Mouse (Mus musculus) frontal cortex, postnatal 10 days (tissue): Measurements from ENCODE around the gene Snd1.

Source experiments
- DNase-seq, 2 experiments: peaks; one replicate each; pipeline ENCODE4 v3.0.0; 2022; ENCODE audit warnings: low spot score in 2 of 2, mixed read lengths in 1 of 2

Gene Snd1

GRCm38 (mm10) chr6:28834046-28834445 lies 359.1 kb downstream of the Snd1 start:
- no peak for DNase-seq

GRCm38 (mm10) chr6:28836600-28836999 lies 361.7 kb downstream of the Snd1 start:
- no peak for DNase-seq

GRCm38 (mm10) chr6:28841569-28841968 lies 366.6 kb downstream of the Snd1 start:
- no peak for DNase-seq

DNA sequence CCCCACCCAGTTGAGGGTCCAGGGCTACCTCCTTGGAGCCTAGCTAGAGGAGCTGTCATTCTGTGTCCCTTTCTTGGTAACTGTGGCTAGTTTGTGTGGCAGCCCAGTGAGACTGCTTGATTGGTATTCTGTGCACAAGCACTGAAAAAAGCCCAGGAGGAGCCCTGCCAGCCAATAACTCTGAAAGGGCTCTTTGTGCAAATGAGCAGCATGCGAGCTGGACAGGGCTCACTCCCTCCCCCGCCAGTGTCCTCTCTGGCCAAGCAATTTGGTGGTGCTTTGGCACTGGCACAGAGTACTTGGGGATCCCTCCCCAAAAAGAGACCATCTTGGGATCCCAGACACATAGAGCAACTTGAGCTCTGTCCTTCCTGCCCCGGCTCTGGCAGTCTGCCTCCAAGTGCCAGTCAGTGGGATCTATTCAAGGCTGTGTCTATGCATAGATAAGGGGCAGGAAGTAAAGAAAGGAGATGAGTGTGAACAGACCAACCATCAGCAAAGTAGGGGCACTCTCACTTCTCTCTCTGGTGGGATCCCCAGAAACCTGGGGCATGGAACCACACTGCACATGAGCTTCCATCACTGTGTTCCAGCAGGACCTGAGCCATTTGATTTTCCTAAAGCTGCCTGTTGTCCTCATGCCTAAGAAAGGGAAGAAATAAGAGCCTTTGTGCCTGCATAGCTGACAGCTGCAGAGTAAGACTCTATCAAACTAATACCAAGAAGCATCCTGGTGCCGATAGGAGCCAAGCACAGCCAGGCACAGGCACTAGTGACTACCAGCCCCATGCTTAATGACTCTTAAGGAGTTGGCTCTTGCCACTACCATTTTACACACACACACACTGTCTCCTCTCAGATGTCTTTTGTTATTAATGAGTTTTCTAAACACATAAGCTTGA lies 367.7 kb downstream of the Snd1 start:
- DNase-seq: peak; percentile 61 to 81

DNA sequence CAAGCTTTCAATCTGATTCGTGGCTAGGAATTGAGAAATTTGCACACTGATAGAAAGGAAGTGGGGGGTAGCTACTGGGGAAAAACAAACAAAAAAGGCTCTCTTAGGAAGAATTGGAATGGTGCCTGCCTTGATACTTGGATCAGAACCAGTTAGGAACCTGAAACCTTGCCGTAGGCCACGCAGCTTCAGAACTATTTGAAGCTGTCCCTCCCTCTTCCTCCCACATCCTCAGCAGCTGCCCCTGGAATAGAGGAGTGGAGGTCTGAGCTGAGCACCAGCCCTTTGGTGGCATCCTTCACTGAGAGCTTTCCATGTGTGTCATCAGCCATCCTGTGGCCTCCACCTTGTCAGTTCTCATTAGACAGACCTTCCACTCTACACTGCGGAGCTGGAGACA lies 370.7 kb downstream of the Snd1 start:
- DNase-seq: no peak

- no peak for DNase-seq
These were observed 372.7 kb downstream of the Snd1 start for GRCm38 (mm10) chr6:28847616-28848015.

DNA sequence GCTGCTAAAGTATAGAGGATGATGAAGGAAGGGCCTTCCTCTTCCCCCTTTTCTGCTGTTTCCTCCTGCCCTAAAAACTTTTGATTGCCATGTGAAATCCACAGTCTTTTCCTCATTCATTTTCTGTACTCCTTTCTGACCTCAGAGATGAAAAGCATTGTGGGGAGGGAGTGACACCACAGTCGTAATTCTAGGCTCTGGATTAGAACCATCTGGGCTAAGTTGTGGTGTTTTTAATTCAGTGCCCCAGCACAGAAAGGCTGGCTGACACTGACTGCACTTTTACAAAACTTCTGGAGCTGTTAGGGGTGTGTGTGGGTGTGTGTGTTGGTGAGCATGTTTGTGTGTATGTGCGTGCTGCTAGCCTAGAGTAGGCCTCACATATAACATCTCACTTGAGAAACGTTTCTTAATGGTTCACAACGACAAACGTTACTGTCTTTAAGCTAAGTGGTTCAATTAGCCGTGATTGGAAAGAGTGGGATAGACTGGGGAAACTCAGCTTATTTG lies 373.4 kb downstream of the Snd1 start:
- no peak for DNase-seq

- no peak for DNase-seq
These were observed 374.0 kb downstream of the Snd1 start for GRCm38 (mm10) chr6:28848891-28849290.

GRCm38 (mm10) chr6:28849317-28849716 lies 374.4 kb downstream of the Snd1 start:
- DNase-seq: no peak

GRCm38 (mm10) chr6:28850326-28850900 lies 375.5 kb downstream of the Snd1 start:
- DNase-seq: no peak

DNA sequence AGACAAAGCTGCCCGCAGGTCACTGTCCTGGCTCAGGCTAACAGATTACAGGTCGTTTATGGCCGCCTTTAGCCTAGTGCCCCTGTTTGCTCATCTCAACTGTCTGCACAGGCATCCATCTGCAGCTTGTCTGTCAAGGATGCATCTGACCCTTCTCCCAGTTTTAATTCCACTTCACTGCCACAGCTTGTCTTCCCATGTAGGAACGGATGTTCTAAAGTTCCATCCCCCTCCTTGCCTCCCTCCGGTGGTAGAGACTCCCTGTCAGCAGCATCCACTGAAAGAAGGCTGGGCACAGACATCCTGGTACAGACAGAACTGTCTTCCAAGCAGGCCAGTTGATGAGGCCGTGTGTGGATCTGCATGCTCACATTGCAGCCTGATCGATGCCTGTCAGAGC lies 377.4 kb downstream of the Snd1 start:
- DNase-seq: no peak

DNA sequence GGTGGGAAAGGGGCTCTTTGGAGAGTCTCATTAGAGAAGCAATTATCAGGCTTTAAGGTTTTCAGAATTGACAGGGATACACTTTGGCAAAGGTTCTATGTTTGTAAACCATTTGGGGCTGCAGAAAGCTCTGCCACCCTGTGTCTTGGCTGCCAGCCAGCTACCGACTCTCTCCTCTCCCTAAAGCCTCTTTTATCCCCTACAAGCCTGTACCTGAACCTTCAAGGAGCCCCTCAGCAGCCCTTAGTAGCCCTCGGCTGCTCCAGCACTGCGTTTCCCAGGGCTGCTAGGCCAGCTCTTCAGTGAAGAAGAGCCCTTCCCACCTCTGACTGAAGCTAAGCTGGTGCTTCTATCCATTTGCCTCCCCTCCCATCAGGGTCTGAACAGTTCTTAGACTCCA lies 378.2 kb downstream of the Snd1 start:
- DNase-seq: no peak

DNA sequence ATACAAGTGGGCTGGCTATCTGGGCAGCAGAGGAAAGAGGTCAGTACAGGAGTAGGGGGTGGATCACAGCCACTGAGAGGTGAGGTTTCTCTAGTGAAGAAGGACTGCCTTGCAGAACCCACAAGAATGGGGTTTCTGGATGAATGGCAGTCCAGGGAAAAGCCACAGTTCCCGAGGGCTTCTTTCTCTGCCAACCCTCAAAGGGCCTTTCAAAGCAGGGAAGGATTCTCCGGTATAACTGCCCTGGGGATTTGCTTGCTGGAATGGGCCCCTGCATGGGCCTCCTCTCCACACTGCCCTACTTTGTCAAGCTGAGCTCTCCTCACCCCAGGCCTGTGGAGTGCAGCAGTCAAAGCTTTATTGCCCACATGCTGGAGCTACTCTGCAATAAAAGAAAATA lies 378.7 kb downstream of the Snd1 start:
- no peak for DNase-seq

- no peak for DNase-seq
These were observed 379.7 kb downstream of the Snd1 start for GRCm38 (mm10) chr6:28854598-28854997.

DNA sequence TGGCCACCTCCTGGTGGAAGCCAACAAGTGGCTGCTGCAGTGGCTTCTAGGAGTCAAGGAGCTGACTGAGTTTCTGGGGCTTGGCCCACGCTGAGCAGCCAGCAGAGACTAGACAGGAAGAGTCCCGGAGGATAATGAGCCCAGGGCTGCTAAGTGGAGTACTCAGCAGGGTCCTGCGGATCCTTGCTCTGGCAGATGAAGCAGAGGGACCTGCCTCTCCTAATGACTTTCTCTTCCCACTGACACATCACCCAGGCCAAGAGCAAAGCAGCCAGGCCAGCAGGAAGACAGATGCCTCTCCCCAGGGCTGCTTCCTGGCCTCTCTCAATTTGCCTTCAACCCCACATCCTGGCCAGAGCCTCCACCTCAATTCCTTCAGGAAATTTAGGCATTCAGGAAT lies 380.5 kb downstream of the Snd1 start:
- no peak for DNase-seq

DNA sequence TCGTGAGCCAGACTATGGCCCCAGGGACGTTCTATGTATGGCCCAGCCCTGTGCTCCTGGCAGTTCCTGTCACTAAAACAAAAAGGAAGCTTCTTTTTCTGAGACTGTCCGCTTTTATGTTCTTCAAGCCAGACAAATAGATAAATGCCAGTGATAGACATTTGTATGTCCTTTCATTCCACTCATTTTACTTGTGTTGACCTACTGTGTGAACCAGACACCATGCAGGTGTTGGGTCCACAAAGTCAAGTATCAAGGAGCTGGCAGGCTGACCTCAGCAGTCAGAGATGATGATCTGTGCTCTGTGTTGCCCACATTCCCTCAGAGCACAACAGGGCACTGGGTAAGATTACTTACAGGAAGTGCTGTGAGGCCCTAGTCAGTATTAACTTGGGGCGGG lies 381.9 kb downstream of the Snd1 start:
- no peak for DNase-seq

- DNase-seq: no peak
These were observed 382.6 kb downstream of the Snd1 start for GRCm38 (mm10) chr6:28857198-28858180.

GRCm38 (mm10) chr6:28859094-28859493 lies 384.2 kb downstream of the Snd1 start:
- no peak for DNase-seq

GRCm38 (mm10) chr6:28860450-28860849 lies 385.5 kb downstream of the Snd1 start:
- no peak for DNase-seq

- no peak for DNase-seq
These were observed 386.0 kb downstream of the Snd1 start for GRCm38 (mm10) chr6:28860922-28861321.

- DNase-seq: no peak
These were observed 387.4 kb downstream of the Snd1 start for GRCm38 (mm10) chr6:28862304-28862703.

- no peak for DNase-seq
These were observed 389.7 kb downstream of the Snd1 start for GRCm38 (mm10) chr6:28864684-28865083.
